Mouse (Mus musculus): ENCODE data around the gene Actr3b. TPM values are rescaled to one million over a fixed set of nuclear protein-coding genes. Genes with fewer than 3 reads are reported as not detected.
"Not testable (repeated sequence)": the region's sequence is repeated elsewhere in the genome, so short reads cannot be mapped to it uniquely, and the experiment has no call there.

Actr3b gene
- polyA plus RNA-seq, 1 experiment from 2014 or later: 2.4 TPM

DNA sequence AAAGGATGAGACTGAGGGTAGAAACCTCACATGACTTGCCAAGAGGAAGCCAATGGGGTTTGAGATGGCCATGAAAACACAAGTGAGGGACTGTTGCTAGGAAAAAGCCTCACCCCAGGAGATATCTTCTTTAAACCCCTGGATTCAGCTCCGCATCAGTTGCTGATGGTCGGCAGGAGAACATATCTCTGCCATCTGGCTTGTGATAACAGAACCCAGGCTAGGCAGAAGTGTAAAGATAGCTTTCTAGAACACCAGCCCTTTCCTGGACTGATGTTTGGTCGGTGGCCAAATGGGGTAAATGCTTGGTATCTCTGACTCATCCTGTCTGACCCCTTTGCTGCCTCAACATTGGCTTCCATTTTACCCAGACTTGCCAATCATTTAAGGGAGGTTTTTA lies 106.4 kb downstream of the Actr3b start:
- Histone ChIP-seq H3K4me3 (ENCODE audit: low read depth, low read length) (no peak overlapping the region), H3K36me3 (ENCODE audit: control insufficient read depth, insufficient read depth, low read length) (no peaks in the 10 kb centered on the region), H3K9ac (ENCODE audit: low read depth, low read length) (no peak overlapping the region), H3K27me3 (replicated peaks; ENCODE audit: control insufficient read depth, insufficient read depth, low read length) (no peaks in the 10 kb centered on the region), H3K27ac (ENCODE audit: low read depth, low read length) (no peak overlapping the region), H3K4me2 (no peak overlapping the region), H3K4me1 (replicated peaks; ENCODE audit: control insufficient read depth, insufficient read depth, low read length) (no peaks in the 10 kb centered on the region), H3K9me3 (ENCODE audit: control insufficient read depth, low read length) (no peaks in the 10 kb centered on the region)
- no peak for DNase-seq (ENCODE audit: low spot score)
- no peak for ATAC-seq (replicated peaks; ENCODE audit: low FRiP score)
- WGBS: 60% methylated on average over 3 of the region's 3 CpGs

DNA sequence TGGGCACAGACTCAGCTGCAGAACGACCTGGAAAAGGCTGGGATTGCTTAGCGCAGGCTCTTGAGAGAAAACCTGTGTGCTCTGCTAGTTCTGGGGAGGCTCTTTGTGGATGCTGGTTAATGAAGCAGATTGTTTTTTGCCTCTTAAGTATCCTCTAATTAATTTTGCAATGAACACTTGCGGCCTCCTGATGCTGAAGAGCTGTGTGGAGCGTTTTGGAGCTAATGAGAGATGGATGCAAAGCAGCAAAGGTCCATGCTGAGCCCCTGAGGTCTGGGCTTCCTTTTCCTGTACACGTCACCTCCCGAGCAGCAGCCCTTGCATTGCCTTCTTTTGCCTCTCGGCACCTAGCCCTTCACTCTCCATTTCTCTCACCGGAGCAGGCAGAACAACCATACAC lies 110.1 kb downstream of the Actr3b start:
- no peaks in the 10 kb centered on the region for H3K36me3 ChIP-seq (ENCODE audit: control insufficient read depth, insufficient read depth, low read length)
- no peak overlapping the region for H3K4me2 ChIP-seq
- no peaks in the 10 kb centered on the region for H3K9me3 ChIP-seq (ENCODE audit: control insufficient read depth, low read length)
- no peak overlapping the region for H3K9ac ChIP-seq (ENCODE audit: low read depth, low read length)
- ATAC-seq (replicated peaks; ENCODE audit: low FRiP score) (no peak), DNase-seq (ENCODE audit: low spot score) (no peak)
- H3K27me3 ChIP-seq (replicated peaks; ENCODE audit: control insufficient read depth, insufficient read depth, low read length): no peaks in the 10 kb centered on the region
- no peaks in the 10 kb centered on the region for H3K4me1 ChIP-seq (replicated peaks; ENCODE audit: control insufficient read depth, insufficient read depth, low read length)
- H3K4me3 ChIP-seq (ENCODE audit: low read depth, low read length): no peak overlapping the region
- no peak overlapping the region for H3K27ac ChIP-seq (ENCODE audit: low read depth, low read length)
- 79% methylated on average over 8 of the region's 8 CpGs for WGBS

DNA sequence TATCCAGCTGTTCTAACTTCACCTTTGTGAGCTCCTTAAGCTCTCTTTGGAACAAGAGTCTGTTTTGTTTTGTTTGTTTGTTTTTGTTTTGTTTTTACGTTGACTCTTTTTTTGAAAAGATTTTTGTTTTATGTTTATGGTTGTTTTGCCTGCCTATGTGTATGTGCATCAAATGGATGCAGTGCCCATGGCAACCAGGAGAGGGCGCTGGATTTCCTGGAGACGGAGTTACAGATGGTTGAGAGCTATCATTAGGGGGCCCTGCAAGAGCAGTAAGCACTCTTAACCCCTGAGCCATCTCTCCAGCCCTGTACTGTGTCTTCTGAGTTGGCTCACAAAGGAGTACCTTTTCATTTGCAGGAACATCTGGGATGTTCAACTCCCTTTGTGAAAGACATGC lies 110.8 kb downstream of the Actr3b start:
- Histone ChIP-seq H3K9ac (ENCODE audit: low read depth, low read length) (no peak overlapping the region), H3K4me2 (no peak overlapping the region), H3K36me3 (ENCODE audit: control insufficient read depth, insufficient read depth, low read length) (no peaks in the 10 kb centered on the region), H3K4me3 (ENCODE audit: low read depth, low read length) (no peak overlapping the region), H3K27me3 (replicated peaks; ENCODE audit: control insufficient read depth, insufficient read depth, low read length) (no peaks in the 10 kb centered on the region), H3K27ac (ENCODE audit: low read depth, low read length) (no peak overlapping the region), H3K4me1 (replicated peaks; ENCODE audit: control insufficient read depth, insufficient read depth, low read length) (no peaks in the 10 kb centered on the region), H3K9me3 (ENCODE audit: control insufficient read depth, low read length) (no peaks in the 10 kb centered on the region)
- DNase-seq (ENCODE audit: low spot score): no peak
- WGBS: 53% methylated on average over 3 of the region's 3 CpGs
- ATAC-seq (replicated peaks; ENCODE audit: low FRiP score): no peak

DNA sequence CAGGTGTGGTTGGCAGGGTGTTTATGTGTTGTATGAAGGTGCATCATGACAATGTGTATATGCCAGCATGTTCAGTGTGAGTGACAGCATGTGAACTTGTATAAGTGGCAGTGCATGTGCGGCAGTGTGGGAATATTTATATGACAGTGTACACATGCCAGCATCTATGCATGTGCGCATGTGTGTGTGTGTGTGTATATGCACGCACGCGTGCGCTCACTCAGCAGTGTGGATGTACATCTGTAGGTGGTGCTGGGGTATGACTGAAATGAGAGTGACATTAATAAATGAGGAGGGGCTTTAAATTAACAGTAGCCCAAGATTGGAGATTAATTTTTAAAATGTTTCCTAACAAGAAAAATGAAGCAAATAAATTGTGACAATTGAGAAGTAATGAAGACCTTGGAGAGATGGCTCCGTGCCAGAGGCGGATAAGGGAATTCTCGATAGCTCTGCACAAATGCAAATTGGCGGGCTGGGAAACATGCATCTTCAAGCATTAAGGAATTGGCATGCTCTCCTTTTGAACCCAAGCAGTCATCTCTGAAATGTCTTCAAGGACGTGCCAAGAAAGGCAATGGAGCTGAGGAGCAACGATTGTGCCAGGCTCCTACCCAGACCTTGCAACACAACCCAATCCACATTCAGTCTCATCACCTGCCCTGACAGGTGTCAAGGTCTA lies 111.7 kb downstream of the Actr3b start:
- no peaks in the 10 kb centered on the region for H3K9me3 ChIP-seq (ENCODE audit: control insufficient read depth, low read length)
- no peak overlapping the region for H3K27ac ChIP-seq (ENCODE audit: low read depth, low read length)
- no peak overlapping the region for H3K4me3 ChIP-seq (ENCODE audit: low read depth, low read length)
- no peak overlapping the region for H3K4me2 ChIP-seq
- ATAC-seq (replicated peaks; ENCODE audit: low FRiP score) (no peak), DNase-seq (ENCODE audit: low spot score) (no peak)
- H3K36me3 ChIP-seq (ENCODE audit: control insufficient read depth, insufficient read depth, low read length): no peaks in the 10 kb centered on the region
- no peaks in the 10 kb centered on the region for H3K27me3 ChIP-seq (replicated peaks; ENCODE audit: control insufficient read depth, insufficient read depth, low read length)
- no peak overlapping the region for H3K9ac ChIP-seq (ENCODE audit: low read depth, low read length)
- no peaks in the 10 kb centered on the region for H3K4me1 ChIP-seq (replicated peaks; ENCODE audit: control insufficient read depth, insufficient read depth, low read length)
- WGBS: 91% methylated on average over 12 of the region's 12 CpGs

DNA sequence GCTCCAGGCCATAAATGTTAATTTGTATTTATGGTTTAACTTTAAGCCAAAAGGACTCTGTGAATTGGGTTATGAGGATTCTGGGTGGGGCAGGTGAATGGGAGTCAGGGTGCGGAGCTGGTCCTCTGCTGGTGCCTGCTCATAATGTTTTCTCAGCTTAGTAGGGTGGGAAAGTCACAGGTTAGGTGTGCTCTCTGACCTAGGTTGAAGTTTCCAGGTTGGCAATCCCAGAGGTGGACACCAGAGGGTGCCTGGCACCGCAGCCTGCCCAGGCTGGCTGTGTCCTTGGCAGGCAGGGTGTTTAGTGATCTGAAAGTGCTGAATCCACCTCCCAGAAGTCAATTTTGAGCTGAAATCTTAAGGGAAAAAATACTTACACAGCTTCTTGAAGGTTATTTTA lies 113.2 kb downstream of the Actr3b start:
- H3K4me1 ChIP-seq (replicated peaks; ENCODE audit: control insufficient read depth, insufficient read depth, low read length): no peaks in the 10 kb centered on the region
- no peak overlapping the region for H3K27ac ChIP-seq (ENCODE audit: low read depth, low read length)
- H3K36me3 ChIP-seq (ENCODE audit: control insufficient read depth, insufficient read depth, low read length): no peaks in the 10 kb centered on the region
- no peak overlapping the region for H3K4me2 ChIP-seq
- no peaks in the 10 kb centered on the region for H3K27me3 ChIP-seq (replicated peaks; ENCODE audit: control insufficient read depth, insufficient read depth, low read length)
- DNase-seq (ENCODE audit: low spot score) (no peak), ATAC-seq (replicated peaks; ENCODE audit: low FRiP score) (no peak)
- no peak overlapping the region for H3K4me3 ChIP-seq (ENCODE audit: low read depth, low read length)
- H3K9me3 ChIP-seq (ENCODE audit: control insufficient read depth, low read length): no peaks in the 10 kb centered on the region
- WGBS: 56% methylated on average over 2 of the region's 2 CpGs
- H3K9ac ChIP-seq (ENCODE audit: low read depth, low read length): no peak overlapping the region

DNA sequence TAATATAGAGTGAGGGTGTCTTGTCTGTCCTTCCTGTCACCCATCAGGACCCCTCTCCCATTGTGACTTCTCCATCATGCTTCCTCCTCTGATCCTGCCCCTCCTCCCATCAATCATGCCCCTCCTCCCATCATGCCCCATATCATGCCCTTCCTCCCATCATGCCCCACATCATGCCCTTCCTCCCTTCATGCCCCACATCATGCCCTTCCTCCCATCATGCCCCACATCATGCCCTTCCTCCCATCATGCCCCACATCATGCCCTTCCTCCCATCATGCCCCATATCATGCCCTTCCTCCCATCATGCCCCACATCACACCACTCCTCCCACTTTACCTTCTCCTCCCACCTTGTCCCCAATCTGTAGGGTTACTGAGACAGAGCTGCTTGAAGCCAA lies 116.1 kb downstream of the Actr3b start:
- not testable (repeated sequence) for H3K4me2 ChIP-seq; H3K9ac ChIP-seq (ENCODE audit: low read depth, low read length); H3K36me3 ChIP-seq (ENCODE audit: control insufficient read depth, insufficient read depth, low read length); ATAC-seq (replicated peaks; ENCODE audit: low FRiP score); H3K27ac ChIP-seq (ENCODE audit: low read depth, low read length); H3K9me3 ChIP-seq (ENCODE audit: control insufficient read depth, low read length); H3K27me3 ChIP-seq (replicated peaks; ENCODE audit: control insufficient read depth, insufficient read depth, low read length); DNase-seq (ENCODE audit: low spot score); H3K4me3 ChIP-seq (ENCODE audit: low read depth, low read length); H3K4me1 ChIP-seq (replicated peaks; ENCODE audit: control insufficient read depth, insufficient read depth, low read length)

GRCm38 (mm10) chr5:25877281-25877680 lies 117.5 kb downstream of the Actr3b start:
- WGBS: 79% methylated on average over 5 of the region's 5 CpGs
- Histone ChIP-seq H3K36me3 (ENCODE audit: control insufficient read depth, insufficient read depth, low read length) (no peaks in the 10 kb centered on the region), H3K4me2 (no peak overlapping the region), H3K27ac (ENCODE audit: low read depth, low read length) (no peak overlapping the region), H3K9me3 (ENCODE audit: control insufficient read depth, low read length) (no peaks in the 10 kb centered on the region), H3K4me3 (ENCODE audit: low read depth, low read length) (no peak overlapping the region), H3K4me1 (replicated peaks; ENCODE audit: control insufficient read depth, insufficient read depth, low read length) (no peaks in the 10 kb centered on the region), H3K27me3 (replicated peaks; ENCODE audit: control insufficient read depth, insufficient read depth, low read length) (no peaks in the 10 kb centered on the region), H3K9ac (ENCODE audit: low read depth, low read length) (no peak overlapping the region)
- ATAC-seq (replicated peaks; ENCODE audit: low FRiP score): no peak
- no peak for DNase-seq (ENCODE audit: low spot score)

GRCm38 (mm10) chr5:25877996-25878395 lies 118.2 kb downstream of the Actr3b start:
- H3K9me3 ChIP-seq (ENCODE audit: control insufficient read depth, low read length): no peaks in the 10 kb centered on the region
- ATAC-seq (replicated peaks; ENCODE audit: low FRiP score): no peak
- 83% methylated on average over 3 of the region's 3 CpGs for WGBS
- no peak overlapping the region for H3K4me3 ChIP-seq (ENCODE audit: low read depth, low read length)
- H3K4me1 ChIP-seq (replicated peaks; ENCODE audit: control insufficient read depth, insufficient read depth, low read length): no peaks in the 10 kb centered on the region
- H3K36me3 ChIP-seq (ENCODE audit: control insufficient read depth, insufficient read depth, low read length): no peaks in the 10 kb centered on the region
- no peak for DNase-seq (ENCODE audit: low spot score)
- H3K4me2 ChIP-seq: no peak overlapping the region
- H3K27me3 ChIP-seq (replicated peaks; ENCODE audit: control insufficient read depth, insufficient read depth, low read length): no peaks in the 10 kb centered on the region
- H3K9ac ChIP-seq (ENCODE audit: low read depth, low read length): no peak overlapping the region
- H3K27ac ChIP-seq (ENCODE audit: low read depth, low read length): no peak overlapping the region

GRCm38 (mm10) chr5:25886708-25887107 lies 126.9 kb downstream of the Actr3b start:
- ATAC-seq (replicated peaks; ENCODE audit: low FRiP score) (no peak), DNase-seq (ENCODE audit: low spot score) (no peak)
- Histone ChIP-seq H3K9ac (ENCODE audit: low read depth, low read length) (no peak overlapping the region), H3K4me1 (replicated peaks; ENCODE audit: control insufficient read depth, insufficient read depth, low read length) (no peaks in the 10 kb centered on the region), H3K27me3 (replicated peaks; ENCODE audit: control insufficient read depth, insufficient read depth, low read length) (no peaks in the 10 kb centered on the region), H3K4me3 (ENCODE audit: low read depth, low read length) (no peak overlapping the region), H3K36me3 (ENCODE audit: control insufficient read depth, insufficient read depth, low read length) (no peaks in the 10 kb centered on the region), H3K9me3 (ENCODE audit: control insufficient read depth, low read length) (peaks cover 3% of the 10 kb centered on the region; the same call in 1 of the 2 replicates), H3K4me2 (no peak overlapping the region), H3K27ac (ENCODE audit: low read depth, low read length) (no peak overlapping the region)
- WGBS: 74% methylated on average over 3 of the region's 3 CpGs
